Mouse (Mus musculus): ENCODE data around the gene Cib4.

The Cib4 gene

DNA sequence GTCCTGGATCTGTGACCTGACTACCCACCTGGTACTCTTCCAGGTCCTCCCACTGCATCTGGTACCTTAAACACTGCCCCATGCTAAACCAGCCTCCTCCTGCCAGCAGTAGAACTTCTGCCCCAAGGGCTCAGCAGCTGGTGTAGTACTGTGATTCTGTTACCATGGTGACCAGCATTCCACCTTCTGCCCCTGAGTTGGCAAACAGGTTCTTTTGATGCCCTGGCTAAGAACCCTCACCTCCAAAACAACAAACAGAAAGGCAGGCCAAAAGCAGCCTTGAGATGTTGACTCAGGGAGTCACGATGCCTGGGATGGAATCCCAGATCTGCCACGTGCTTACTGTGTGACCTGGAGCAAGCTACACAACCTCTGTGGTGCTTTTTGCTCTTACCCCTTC, at the start of gene Cib4:
Cib4 (minus strand) TSS at position 139 of the 400 bp plus-strand sequence.
- no peak for DNase-seq (ENCODE audit: low spot score in 2 of 2)

DNA sequence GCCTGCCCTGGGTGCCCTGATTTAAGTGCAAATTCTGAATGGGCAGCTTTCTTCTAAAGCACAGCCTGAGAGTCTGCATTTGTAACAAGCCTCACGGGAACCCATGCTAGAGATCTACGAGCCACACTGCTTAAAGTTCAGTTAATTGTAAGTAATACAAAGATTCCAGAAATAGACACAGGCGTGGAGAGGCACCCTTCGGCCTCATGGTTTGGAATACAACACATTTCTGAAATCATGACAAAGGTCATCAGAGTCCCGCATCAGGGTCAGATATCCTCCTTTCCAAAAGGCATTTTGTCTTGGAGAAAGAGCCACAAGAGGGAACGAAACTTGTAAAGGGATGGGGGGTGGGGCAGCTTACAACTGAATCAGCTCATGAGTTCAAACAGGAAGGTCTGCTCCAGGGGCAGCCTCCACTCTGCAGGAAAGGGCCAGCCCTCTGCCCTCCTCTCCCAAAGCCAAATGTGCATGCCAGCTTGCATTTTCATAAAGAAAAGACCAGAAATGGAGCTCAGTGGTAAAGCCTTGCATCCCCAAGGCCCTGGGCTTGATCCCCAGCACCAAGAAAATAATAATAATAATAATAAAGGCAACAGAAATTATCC, 49.4 kb upstream of the Cib4 start:
- DNase-seq (ENCODE audit: low spot score in 2 of 2): no peak

DNA sequence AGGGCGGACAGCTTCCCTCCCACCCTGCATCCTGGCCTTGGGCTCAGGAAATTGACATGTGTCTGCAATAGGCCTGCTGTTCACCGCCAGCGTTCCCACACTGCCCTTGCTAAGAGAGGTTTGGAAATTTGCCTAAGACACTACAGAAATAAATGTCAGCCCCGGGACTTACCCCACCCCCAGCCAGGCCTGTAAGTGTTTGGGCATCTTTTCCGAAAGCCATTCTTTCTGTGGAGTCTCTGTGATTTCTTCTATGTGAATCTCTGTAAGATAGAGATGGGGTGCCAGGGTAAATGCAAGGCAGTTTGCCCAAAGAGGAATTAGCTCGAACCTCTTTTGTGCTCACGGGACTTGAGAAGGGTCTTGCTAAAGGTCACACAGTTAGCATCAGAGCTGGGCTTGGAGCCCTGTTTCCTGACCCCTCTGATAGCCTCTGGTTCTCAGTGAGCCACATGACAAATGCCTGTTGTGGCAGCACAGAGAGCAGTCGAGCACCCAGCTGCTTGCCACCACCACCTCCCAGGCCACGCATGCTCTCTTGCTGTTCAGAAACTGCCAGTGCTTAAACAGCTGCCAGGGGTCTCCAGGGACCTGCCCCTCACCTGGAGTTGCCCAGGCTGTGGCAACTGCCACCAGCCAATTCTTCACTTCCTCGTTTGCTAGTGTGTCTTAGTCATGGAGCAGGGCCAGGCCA, 48.3 kb upstream of the Cib4 start:
- no peak for DNase-seq (ENCODE audit: low spot score in 2 of 2)

- no peak for DNase-seq (ENCODE audit: low spot score in 2 of 2)
Measured at GRCm38 (mm10) chr5:30593360-30593759, 47.7 kb upstream of the Cib4 start.

- DNase-seq (ENCODE audit: low spot score in 2 of 2): no peak
Measured at GRCm38 (mm10) chr5:30592279-30592980, 46.8 kb upstream of the Cib4 start.

DNA sequence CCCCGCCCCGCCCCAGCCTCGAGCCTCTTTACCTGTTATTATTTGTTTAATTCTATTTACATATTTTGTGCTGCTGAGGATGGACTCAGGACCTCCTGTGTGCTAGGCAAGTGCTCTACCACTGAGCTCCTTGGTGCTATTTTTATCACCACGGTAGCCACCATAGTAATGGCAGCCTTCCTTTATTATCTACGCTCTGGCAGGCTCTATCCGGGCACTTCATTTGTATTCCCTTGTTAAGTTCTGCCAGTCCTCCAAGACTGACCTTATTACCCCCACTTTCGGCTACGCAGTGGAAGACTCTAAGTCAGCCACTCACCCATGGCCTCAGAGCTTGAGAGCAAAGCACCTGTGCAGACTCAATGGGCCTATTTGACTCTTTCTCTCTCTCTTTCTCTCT, 46.1 kb upstream of the Cib4 start:
- no peak for DNase-seq (ENCODE audit: low spot score in 2 of 2)

DNA sequence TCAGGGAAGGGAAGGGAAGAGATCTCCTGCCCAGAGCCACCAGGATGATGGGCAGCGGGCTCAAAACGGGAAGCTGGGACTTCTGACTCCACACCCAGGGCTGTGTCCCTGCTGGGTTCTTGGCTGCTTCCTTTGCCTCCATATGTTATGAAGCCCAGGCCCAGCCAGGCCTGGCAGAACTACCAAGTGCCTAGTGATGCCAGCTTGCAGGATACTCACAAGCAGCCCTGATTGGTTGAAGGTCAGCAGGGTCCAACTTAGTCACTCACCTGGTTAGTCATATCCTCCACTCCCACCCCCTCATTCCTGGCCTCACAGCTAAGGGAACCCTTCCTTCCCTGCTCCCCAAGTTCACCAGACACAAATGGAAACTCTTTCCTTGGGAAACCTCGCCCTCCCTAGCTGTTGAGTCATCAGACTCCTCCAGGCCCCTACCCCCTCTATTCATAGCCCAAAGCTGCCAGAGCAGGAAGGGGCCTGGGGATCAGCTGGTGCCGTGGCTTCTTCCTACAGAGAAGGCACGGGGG, 45.6 kb upstream of the Cib4 start:
- DNase-seq (ENCODE audit: low spot score in 2 of 2): peak in 1 of 2 experiments; percentile 68

- DNase-seq (ENCODE audit: low spot score in 2 of 2): no peak
Measured at GRCm38 (mm10) chr5:30590231-30590630, 44.6 kb upstream of the Cib4 start.

DNA sequence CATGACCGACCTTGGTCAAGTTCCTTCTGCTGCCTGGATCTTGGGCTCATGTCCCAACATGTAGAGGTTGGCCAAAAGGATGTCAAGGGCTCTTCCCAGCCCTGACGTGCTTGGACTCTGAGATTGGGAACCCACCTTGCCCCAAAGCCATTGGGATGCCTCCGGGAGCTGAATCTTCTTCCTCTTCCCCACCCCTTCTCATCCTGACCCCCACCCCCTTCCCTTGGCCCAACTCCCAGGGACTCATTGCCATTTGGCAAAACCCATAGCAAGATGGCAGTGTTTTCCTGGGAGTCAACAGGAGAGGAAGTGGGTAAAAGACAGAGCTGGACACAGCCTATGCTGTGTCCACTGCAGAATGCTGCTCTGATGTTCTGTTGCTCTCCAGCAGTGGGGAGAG, 43.9 kb upstream of the Cib4 start:
- DNase-seq (ENCODE audit: low spot score in 2 of 2): peak in 1 of 2 experiments; percentile 46

GRCm38 (mm10) chr5:30589069-30589468, 43.4 kb upstream of the Cib4 start:
- no peak for DNase-seq (ENCODE audit: low spot score in 2 of 2)

DNA sequence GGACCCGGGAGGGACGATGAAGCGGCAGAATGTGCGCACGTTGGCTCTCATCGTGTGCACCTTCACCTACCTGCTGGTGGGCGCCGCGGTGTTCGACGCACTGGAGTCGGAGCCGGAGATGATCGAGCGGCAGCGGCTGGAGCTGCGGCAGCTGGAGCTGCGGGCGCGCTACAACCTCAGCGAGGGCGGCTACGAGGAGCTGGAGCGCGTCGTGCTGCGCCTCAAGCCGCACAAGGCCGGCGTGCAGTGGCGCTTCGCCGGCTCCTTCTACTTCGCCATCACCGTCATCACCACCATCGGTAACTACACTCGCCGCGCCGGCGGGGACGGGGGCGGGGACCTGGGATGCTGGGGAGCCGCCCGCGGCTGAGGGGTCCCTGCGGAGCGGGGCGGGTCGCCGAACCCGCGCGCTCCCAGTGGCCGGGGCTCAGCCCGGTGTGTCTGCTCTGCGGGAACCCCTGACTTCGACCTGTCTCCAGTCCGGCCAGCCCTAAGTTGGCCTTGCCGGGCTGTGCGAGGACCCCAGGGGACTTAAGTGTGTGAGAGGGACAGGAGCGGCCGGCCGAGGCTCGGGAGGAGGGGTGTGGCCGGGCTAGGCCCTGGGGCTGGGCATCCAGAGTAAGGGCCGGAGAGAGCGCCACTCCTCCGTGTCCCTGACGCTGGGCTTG, 42.8 kb upstream of the Cib4 start:
- no peak for DNase-seq (ENCODE audit: low spot score in 2 of 2)

- peak; percentile 46 to 53 for DNase-seq (ENCODE audit: low spot score in 2 of 2)
Measured at GRCm38 (mm10) chr5:30587681-30588300, 42.2 kb upstream of the Cib4 start, which contains the start of gene Kcnk3. Gene Kcnk3 (plus strand): TSS chr5:30588170.

- no peak for DNase-seq (ENCODE audit: low spot score in 2 of 2)
Measured at GRCm38 (mm10) chr5:30587101-30587500, 41.5 kb upstream of the Cib4 start.

DNA sequence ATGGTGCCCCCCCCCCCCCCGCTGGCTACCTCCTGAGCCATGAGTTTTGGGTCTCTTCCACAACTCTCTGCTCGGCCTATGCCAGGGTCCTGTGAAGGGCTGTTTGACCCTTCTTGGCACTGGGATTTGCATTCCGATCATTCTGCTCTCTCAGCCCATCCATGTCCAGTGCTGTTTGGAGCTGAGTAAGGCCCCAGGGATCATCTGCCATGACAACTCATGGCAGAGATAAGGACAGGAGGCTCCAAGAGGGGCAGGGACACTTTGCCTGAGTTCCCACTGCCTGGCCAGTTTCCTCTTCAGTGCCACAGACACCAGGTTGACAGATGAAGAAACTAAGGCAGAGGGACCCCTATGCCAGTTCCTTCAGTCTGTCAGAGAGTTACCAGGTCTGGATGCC, 41.0 kb upstream of the Cib4 start:
- no peak for DNase-seq (ENCODE audit: low spot score in 2 of 2)

- DNase-seq (ENCODE audit: low spot score in 2 of 2): no peak
Measured at GRCm38 (mm10) chr5:30582017-30582416, 36.4 kb upstream of the Cib4 start.

GRCm38 (mm10) chr5:30580725-30581124, 35.1 kb upstream of the Cib4 start:
- no peak for DNase-seq (ENCODE audit: low spot score in 2 of 2)

DNA sequence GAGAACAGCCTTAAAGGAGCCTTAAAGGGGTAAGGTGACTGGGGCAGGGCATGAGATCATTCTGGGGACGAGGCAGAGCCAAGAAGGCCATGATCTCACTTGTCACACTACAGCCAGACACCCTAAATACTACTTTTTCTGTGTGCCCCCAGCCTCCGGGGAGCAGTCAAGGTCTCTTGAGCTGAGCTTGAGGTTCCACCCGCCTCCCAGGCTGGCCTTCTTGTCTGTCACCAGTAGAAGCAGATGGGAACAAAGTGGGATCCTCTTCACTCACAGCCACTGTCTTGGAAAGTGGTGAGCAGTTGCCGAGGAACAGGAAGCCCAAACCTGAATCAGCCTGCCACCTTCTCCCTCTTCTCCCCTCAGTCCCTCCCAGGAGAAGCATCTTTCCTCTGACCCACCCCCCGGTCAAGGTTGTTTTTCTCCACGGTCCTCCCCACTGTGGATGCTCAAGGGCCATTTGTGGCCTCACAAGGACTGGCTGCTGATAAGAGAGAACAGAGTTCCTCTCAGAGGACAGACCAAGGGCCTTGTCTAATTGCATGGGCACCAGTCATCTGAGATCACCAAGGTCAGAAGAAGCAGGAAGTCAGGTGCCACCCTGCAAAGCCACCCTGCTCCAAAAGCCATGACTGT, 32.9 kb upstream of the Cib4 start:
- no peak for DNase-seq (ENCODE audit: low spot score in 2 of 2)

- DNase-seq (ENCODE audit: low spot score in 2 of 2): peak in 1 of 2 experiments; percentile 49
Measured at GRCm38 (mm10) chr5:30577654-30578310, 32.1 kb upstream of the Cib4 start.

GRCm38 (mm10) chr5:30577251-30577650, 31.6 kb upstream of the Cib4 start:
- no peak for DNase-seq (ENCODE audit: low spot score in 2 of 2)

GRCm38 (mm10) chr5:30576233-30576632, 30.6 kb upstream of the Cib4 start:
- no peak for DNase-seq (ENCODE audit: low spot score in 2 of 2)

DNA sequence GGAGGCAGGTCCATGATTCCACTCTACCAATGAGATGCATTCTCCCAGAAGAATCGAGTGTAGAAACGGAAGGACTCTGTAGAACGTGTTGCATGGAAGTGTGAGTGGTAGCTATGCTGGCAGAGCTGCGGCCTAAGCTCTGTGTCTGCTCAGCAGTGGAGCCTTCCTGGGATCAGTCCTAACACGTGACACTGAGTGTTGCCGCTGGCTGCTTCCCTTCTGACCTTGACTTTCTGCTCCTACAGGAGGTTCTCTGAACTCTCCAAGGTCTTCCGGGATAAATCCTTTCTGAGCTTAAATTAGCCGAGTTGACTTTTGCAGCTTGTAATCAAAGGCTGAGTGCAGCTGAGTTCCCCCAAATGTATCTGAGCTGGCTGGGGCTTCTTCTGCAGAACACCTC, 28.7 kb upstream of the Cib4 start:
- DNase-seq (ENCODE audit: low spot score in 2 of 2): no peak

Measured in cerebellum, postnatal 4 days (tissue).